Mouse (Mus musculus) heart, postnatal 10 days (tissue): Measurements from ENCODE around the gene Trim8. TPM values are rescaled to one million over a fixed set of nuclear protein-coding genes. Genes with fewer than 3 reads are reported as not detected.
A peak's percentile ranks its signal among the peaks of the same experiment; 100 is the strongest.

Experiments
- DNase-seq, 2 experiments: peaks; one replicate each; pipeline ENCODE4 v3.0.0; 2021
- intact Hi-C: fragments of 180-260 bp; cut with DNase I; formaldehyde crosslinking; loops from one replicate; pipeline ENCODE4 v1.15.1; 2025
- total RNA-seq, 2 experiments: library from RNA; stranded (reverse); gene quantifications; 2 replicates each; pipeline ENCODE4 v1.2.3; 2021

Gene Trim8
- total RNA-seq, 2 experiments from 2014 or later, result 49.9 to 50.6 TPM

DNA sequence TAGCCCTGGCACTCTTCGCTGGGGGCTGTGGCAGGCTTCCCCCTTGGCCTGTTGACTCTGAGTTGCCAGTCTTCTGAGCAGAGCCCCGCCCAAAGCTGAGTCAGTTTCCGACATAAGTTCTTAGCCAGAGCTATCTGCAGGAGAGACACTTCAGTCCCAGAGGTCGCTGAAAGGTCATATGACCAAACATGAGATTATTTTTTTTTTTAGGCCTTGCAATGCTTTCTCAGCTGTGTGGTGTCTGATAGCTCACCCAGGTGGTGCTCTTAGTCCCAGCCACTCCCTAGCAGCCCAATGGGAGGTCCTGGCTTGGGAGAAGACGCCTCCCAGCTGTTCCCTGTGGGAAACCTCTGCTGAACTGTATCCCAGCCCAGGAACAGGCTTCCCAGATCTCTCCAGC lies 22.7 kb upstream of the Trim8 start:
- peak; percentile 79 to 80 for DNase-seq
- intact Hi-C loops, result no loop called here

DNA sequence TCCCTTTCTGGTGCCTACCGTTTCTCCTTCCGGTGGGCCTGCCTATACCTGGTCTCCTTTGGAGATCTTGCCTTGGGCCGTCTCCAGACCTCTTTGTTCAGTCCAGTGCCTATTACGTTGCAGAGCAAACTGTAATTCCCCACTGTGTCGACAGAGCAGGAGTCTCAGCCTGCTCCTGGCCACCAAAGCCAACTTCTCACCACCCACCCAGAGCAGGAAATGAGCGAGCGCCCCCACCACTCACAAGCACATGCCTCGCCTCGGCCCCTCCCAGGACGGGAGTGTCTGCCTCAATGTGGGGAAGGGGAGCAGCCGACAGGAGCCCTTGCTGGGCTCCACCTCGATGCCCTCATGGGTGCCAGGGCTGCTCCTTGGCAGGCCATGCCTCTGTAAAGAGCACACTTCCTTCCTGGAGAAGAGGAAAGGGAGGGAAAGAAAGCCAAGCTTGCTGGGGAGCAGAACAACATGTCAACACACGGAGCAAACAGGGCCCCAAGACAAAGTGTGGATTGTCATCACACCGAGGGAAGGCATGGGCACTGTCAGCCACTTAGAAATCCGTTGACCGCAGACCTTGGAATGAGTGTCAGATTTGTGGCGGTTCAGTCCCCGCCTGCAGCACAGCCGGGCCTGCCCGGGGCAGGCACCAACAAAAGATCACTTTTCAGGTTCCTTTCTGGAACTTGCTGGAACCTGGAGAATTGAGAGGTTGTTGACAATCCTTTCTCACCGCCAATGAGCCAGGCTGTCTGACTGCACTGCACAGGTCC lies 22.0 kb upstream of the Trim8 start:
- DNase-seq, result peak; percentile 57 to 61
- intact Hi-C loops, result no loop called here

DNA sequence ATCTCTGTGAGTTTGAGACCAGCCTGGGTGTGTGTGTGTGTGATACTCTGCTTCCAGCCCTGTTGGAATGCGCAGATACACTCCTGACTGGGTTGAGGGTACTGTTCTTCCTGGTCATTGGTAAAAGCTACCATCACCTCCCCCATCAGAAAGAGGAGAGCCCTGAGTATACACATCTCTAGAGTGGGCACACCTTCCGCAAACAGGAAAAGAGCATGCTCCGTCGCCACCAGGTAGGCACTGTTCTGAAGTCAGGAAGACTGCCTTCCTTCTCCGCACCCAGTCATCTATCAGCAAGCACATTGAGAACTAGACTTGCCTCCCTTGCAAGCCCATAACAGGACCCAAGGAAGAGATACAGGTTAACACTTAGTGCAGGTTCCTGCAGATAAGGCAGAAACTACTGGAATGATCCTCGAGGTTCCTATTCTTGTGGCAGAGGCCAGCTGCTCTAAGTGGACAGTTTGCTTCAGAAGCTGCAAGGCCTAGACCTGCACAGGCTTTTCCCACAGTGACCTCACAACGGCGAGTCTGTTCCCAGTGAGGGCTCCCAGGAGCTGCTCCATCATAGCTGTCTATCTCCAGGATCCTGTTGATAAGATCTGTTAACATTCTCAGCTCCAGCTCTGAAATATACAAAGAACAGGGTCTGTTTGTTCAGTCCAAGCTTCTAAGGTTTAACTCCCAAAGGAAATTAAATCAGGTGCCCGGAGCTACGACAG lies 20.7 kb upstream of the Trim8 start:
- intact Hi-C loops, result no loop called here
- no peak for DNase-seq

DNA sequence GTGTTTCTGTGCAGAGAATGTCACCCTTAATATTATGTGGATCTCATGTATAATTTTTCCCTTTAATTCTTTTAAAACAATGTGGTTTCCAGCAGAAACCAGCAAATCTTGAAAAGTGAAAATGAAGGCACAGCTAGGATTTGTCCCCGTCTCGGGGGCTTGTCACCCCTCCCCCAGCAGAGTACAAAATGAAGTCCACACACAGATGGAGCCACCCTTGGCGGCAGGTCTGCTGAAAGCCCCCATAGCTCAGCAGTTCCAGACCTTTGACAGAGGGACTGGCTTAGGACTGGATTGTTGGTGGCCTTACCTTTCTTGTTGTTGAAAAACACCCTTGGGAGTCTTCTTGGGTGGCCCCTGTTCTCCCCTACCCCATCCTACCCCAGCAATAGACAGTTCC lies 20.1 kb upstream of the Trim8 start:
- intact Hi-C loops, result no loop called here
- no peak for DNase-seq

DNA sequence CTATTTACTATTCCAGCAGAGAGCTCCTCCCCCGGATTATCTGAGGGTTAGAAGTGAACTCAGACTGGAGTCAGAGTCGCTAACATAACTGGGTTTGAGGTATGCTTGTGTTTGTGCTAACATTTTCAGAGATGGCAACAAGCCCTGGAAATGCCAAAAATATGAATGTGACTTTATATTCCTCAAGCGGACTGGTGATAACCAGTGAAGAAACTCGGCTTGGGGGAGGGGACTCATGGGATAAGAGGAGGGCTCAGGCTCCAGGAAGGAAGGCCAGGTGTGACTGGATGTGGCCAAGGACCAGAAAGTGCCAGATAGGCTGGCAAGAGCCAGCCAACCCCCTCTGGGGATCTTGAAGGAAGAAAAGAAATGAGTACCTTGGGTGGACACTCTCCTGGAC lies 19.7 kb upstream of the Trim8 start:
- intact Hi-C loops, result loop anchor here (2.0 kb wide), 1 partner anchor 23 kb away; no protein-coding TSS in a partner anchor
- DNase-seq, result no peak

DNA sequence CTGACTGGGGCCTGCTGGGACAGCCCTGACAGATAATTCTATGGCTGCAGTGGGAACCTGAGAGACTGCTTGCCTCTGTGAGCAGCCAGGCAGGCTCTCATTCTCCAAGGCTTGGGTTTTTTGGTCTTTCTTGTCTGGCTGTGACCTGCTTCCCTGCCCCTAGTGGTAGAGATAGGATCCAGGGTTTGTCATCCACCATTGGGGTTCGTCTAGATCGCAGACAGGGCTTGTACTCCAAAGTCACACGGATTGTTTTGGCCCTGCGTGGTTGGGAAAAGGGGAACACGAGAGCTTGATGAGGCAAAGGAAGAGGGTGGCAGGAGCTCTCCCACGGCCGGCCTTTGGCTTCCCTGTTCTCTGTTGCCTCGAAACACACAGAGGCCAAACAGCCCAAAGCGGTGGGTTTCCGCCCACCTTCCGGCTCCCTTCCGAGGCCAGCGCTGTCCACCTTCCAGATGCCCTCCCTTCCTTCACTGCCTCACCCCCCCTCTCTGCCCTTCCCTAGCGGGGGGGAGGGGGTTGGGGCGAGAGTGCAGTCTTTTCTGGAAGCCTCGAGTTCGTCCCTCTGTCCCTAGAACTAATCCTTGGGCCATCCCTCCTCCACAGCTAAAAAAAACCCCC lies 18.5 kb upstream of the Trim8 start:
- intact Hi-C loops, result loop anchor here (2.0 kb wide), 1 partner anchor 24 kb away; no protein-coding TSS in a partner anchor
- DNase-seq, result no peak

DNA sequence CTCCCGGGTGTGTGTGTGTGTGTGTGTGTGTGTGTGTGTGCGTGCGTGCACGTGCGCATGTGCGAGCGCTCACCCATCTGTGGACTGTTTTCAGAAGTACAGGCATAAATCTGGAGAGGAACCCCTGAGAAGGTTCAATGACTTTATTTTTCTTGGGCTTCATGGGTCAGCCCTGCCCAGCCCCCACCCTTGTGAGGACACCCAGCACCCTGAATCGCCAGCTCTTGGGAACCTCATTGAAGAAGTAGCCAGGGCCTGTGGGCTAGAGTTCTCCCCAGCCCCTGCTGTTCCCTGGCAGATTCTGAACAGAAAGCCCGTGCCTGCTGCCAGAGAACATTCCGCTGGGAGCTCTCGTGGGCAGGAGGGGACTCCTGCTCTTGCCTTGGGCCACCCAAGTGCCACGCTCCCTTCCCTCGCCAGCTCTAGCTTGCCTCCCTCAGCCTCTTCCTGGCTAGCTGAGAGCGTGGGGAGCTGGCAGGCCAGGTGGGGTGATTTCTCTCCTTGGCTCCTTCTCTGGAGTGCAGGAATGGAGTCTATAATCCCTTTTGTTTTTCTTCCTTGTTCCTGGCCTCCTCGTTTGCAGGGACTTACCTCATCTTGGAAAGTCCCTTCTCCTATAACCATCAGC lies 17.7 kb upstream of the Trim8 start:
- DNase-seq, result peak; percentile 67 to 68
- intact Hi-C loops, result loop anchor here (1.0 to 2.0 kb wide), 2 partner anchors 16 to 25 kb away; no protein-coding TSS in a partner anchor

DNA sequence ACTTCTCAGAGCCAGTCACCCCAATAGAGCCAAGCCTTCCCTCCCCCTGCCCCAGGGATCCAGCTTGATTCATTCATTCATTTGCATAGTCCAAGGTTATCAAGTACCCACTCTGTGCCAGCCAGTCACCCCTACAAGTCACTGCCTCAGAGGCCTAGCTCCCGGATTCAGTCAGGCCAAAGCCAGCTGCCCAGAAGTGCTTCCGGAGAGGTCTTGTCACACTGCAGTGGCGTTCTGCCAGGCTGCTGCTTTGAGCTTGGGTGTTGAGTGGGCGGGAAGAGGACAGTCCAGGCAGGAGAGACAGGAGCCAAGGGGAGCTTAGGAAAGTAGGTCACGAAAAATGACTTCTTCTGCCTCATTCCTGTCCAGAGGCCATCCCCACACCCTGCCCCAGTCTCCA lies 17.0 kb upstream of the Trim8 start:
- peak; percentile 92 to 94 for DNase-seq
- intact Hi-C loops, result loop anchor here (1.0 kb wide), 1 partner anchor 16 kb away; no protein-coding TSS in a partner anchor

DNA sequence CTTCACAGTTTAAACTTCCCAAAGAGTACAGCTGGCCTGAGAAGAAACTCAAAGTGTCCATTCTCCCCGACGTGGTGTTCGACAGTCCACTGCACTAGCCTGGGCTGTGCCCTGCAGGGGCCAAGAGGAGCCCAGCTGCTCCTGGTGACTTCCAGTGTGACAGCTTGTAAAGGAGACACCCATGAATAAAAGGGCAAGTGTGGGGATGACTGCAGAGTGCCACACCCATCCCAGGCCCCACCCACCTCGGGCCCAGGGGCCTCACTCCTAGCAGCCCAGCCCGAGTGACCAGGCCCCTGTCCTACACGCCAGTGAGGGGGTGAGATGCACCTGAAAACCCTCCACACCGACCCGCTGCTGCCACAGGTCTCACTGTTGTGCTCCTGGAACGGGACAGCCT lies 15.7 kb upstream of the Trim8 start:
- intact Hi-C loops, result no loop called here
- DNase-seq, result no peak

DNA sequence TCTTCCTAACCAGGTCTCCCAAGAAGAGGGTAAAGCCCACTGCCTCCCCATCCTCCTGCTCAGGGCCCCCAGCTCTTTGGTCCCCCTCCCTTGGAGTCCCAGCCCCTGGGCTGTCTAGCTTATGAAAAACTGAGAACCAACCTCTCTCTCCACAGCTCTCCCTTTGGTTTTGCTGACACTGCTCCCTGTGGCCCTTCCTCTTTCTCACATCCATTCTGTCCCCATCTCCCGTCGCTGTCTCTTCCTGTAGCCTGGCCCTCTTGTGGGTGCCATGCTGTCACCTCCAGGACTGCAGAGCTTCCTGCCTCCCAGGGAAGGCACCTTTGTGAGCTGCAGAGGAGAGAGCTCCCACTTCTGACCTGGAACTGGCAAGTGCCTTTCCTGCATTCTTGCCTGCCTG lies 14.8 kb upstream of the Trim8 start:
- DNase-seq, result no peak
- intact Hi-C loops, result no loop called here

DNA sequence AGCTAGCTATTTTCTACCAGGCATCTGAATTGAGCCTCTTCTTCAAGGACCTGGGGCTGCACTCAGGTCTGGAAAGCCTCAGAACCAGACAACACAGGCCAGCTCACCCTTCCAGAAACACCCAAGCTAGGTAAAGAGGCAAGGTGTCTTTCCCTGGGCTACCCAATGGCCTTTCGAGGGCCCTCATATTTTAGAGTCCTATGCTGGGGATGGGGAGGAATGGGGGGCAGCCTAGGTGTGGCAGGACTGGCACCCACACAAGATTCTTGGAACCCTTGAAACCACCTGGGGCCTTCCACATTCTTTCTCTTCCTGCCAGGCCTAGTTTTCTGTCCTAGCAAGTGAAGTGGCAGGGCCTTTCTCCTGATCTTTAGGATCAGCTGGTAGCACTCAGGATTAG lies 12.1 kb upstream of the Trim8 start:
- DNase-seq, result no peak
- intact Hi-C loops, result no loop called here

DNA sequence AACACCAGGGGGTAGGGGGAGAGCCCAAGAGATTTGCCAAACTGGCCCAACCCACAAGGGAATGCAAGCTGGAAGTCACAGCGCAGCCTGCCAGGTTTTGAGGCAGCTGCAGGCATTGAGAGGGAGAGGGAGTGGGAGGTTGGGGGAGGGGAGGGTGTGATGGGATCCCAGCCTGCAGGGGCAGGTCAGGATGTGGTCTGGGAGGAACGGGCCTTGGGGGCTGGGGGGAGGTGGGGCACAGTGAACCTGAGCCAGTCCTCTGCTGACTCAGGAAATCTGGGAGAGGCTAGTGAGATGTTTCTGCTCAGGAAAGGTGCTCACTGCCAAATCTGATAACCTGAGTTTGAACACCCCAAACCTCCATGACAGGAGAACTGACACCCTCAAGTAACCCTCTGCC lies 10.9 kb upstream of the Trim8 start:
- peak in 1 of 2 experiments; percentile 64 for DNase-seq
- intact Hi-C loops, result no loop called here

DNA sequence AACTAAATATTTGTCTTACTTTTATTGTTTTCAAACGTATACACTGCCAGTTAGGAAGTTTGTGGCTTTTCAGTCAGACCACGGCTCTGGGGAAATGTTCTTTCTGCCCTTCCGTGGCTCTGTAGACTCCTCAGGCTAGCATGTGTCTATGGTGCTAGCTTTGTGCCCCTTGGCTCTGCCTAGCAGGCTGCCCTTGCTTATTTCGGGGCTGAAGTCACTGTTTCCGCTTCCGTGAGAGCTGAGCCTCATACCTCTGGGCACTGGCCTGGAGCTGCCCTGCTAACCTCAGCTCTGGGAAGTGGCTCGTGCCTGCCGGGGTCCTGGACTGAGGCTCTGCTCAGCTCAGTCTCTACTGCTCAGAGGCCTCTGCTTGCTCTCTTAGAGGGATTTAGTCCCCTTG lies 6.4 kb upstream of the Trim8 start:
- no peak for DNase-seq
- intact Hi-C loops, result no loop called here

DNA sequence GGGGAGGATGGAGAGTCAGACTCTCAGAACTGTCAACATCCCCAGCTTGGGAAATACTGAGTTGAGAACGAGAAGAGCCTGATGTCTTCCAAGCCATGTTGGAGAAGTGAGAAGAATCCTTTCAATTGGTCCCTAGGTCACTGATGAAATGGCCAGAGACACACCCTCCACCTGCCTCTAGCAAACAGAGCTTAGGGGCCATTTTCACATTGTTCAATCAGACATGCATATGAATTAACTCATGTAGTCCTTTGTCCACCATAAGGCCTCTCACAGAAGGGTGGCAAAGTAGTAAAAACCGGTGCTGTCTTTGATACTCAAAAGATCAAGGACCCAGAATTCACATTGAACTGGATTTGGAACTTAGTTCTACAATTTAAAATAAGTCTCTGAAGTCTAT lies 4.3 kb upstream of the Trim8 start:
- no peak for DNase-seq
- intact Hi-C loops, result no loop called here

DNA sequence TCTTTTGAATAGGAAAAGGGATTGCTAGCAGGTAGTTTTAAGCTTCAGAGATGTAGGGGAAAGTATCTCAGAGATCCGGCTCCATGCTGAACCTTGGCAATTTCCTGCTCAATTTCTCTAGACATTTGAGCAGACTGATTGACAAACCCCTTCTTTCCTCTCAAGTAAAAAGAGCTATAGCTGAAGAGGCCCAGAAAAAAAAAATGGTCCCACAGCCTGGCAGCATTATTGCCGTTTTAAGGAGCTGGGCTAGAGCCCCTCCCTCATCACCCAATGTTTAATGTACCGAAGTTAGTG lies 2.0 kb upstream of the Trim8 start:
- intact Hi-C loops, result no loop called here
- no peak for DNase-seq

DNA sequence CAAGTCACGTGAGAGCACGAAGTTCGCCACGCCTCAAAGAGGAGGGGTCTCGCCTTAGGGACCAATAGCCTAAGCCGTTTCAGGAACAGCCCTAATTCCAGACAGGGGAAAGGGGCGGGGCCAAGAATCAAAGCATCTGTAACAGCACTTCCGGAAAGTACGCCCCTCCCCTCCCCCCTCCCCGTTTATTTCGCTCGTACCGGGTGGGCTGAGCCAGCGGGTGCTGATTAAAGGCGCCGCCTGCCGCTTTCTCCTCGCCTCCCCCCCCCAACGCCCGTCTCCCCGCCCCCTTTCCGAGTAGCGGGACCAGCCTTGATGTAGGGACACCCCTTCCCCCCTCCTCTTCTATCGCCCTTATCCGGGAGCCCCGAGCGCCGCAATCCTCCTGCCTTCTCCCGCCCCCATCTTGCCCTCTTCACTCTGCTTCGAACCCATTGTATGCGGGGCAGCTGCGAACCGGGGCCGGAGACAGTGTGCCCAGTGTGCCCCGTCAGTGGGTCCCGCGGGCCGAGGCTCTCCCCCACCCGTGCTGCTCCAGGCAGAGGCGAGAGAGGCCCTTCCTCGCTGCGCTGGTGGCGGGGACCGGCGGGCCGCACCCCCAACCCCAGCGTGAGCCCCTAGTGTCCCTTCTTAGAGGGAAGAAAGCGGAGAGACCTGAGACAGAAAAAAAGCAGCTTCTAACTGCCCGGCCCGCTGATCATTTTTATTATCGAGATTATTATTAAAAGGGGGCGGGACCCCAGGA lies 1.5 kb upstream of the Trim8 start:
- intact Hi-C loops, result loop anchor here (1.0 kb wide), 1 partner anchor 16 kb away; no protein-coding TSS in a partner anchor
- DNase-seq, result peak; percentile 98

DNA sequence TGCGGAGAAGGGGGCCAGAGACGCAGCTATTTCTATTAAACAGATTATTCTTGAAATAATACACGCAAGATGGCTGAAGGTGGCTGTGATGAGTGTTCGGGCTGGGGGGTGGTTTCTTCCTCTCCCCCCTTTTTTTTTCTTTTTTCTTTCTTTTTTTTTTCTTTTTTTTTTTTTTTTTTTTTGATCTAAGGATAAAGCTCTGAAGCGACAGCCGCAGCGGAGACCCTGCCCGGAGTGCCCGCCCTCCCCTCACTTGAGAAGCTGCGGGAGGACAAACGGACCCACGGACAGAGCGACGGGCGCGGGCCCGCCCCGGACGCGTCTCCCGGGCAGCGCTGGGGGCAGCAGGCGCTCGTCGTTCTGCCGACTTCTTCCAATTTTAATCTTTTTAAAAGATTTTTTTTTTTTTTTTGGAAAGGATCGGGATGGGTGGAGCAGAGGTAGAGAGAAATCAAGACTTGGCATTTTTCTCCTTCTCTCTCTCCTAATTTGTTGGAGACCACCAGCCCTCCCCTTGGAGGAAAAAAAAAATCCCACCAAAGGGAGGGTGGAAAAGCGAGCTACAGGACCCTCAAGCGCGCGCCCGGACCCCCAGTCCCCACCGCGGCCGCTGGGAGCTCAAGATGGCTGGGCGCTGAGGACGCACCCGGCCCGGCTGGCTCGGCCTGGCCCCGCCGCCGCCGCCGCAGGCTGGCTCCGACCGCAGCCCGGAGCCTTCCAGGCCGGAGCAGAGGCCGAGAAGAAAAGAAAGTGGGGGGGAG lies 741 bp upstream of the Trim8 start:
- peak in 1 of 2 experiments; percentile 74 for DNase-seq
- intact Hi-C loops, result loop anchor here (1.0 kb wide), 1 partner anchor 16 kb away; no protein-coding TSS in a partner anchor

DNA sequence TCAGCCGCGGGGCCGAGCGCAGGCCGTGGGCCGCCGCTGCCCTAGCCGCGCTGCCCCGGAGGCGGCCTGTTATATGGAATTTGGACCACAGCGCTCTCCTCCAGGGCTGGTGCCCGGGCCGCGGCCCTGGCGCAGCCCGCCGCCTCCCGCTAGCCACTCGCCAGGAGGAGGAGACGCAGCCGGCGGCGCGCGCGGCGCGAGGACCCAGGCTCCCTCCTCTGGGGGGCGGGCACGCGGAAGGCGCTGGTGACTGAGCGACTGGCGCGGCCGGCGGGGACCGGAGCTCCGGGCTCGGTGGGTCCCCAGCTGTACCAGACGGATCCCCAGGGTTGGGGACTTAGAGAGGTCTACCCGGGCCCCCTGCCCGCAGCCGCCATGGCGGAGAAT lies 560 bp downstream of the Trim8 start:
- peak; percentile 87 to 88 for DNase-seq
- intact Hi-C loops, result loop anchor here (2.0 kb wide), 2 partner anchors 47 to 105 kb away; partner anchors contain the start of gene Sufu

DNA sequence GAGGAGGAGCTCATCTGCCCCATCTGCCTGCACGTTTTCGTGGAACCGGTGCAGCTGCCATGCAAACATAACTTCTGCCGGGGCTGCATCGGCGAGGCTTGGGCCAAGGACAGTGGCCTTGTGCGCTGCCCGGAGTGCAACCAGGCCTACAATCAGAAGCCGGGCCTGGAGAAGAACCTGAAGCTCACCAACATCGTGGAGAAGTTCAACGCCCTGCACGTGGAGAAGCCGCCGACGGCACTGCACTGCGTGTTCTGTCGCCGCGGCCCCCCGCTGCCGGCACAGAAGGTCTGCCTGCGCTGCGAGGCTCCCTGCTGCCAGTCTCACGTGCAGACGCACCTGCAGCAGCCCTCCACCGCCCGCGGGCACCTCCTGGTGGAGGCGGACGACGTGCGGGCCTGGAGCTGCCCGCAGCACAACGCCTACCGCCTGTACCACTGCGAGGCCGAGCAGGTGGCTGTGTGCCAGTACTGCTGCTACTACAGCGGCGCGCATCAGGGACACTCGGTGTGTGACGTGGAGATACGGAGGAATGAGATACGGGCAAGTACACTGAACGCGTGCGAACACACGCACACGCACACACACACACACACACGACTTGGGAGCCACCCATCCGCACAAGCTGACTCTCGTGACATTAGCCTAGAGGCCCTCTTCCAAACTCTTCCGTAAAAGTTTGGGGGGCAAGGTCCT lies 1.1 kb downstream of the Trim8 start:
- DNase-seq, result peak; percentile 87 to 88
- intact Hi-C loops, result loop anchor here (2.0 kb wide), 2 partner anchors 48 to 106 kb away; partner anchors contain the start of gene Sufu
